Mouse (Mus musculus) lung, postnatal 25 days (tissue): Measurements from ENCODE around the gene Muc2.
"Not testable (repeated sequence)": the region's sequence is repeated elsewhere in the genome, so short reads cannot be mapped to it uniquely, and the experiment has no call there.

Experiments used
- DNase-seq: peaks from one replicate; pipeline ENCODE4 v3.0.0; 2022; ENCODE audit warnings: low spot score

Gene Muc2

DNA sequence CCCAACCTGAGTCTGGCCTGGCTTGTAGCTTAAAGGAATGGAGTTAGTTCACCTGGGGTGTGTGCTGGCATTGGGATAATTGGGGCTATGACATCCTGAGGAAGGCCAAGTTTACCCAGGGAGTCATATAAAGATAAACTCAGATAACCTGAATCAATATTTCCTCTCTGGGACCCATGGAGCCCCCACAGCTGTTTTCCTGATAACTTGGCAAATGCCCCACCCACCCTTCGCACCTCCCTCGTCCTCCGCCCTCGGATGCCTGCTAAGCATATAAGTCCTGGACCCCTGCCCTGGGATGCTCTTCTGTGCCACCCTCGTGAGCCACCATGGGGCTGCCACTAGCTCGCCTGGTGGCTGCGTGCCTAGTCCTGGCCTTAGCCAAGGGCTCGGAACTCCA, at the start of gene Muc2:
Muc2 (plus strand) TSS at position 301 of the 400 bp plus-strand sequence.
- DNase-seq = no peak

DNA sequence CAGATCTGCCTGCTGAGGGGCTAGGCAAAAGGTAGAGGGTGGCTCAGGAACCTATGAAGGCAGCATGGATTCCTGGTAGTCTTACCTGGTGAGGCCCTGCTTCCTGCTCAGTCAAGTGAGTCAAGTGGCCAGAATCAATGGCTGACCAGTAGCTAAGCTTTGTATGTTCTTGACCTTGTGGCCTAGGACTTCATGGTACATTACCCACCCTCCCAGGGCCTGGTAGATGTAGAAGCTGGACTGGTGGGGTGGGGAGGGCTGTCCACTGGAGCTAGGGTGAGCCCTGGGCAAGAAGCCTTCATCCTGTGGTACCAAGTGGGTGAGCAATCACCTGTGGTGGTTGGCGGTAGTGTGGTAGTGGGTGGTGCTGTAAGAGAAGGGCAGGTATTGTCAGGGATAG, 47.8 kb upstream of the Muc2 start:
- no peak for DNase-seq

DNA sequence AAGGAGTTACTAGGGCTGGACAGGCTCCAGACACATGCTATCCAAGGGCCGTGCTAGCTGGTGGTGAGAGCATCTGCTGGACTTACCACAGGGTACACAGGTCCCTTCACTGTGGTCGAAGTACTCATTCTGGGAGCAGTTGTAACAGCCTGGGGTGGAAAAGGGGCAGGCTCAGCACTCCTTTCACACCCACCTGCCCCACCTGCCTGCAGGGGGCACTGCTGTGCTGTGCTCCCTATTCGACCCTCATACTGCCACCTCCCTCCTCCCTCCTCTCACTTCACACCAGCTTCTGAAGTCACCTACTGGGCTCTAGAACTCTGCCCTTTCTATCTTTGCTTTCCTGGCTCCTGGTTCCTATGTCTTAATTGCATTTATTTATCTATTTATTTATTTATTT, 47.0 kb upstream of the Muc2 start:
- no peak for DNase-seq

DNA sequence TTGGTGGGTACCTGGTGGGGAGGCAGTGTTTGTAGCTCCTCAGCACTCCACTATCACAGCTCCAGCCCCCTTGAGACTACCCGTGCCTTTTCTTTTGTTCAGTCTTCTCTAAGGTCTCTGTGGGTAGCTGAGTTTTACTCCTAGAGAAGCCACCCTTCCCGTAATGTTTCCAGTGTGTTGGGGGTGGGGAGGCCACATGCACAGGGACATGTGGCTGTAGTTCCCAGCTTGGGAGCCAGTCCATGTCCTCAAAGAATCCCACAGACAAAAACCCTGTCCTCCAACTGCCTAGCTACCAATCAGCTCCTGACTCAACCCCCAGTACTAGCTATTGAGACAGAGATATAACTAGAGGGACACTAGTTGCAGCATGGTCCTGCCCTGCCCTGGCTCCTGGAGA, 43.1 kb upstream of the Muc2 start:
- DNase-seq = no peak

DNA sequence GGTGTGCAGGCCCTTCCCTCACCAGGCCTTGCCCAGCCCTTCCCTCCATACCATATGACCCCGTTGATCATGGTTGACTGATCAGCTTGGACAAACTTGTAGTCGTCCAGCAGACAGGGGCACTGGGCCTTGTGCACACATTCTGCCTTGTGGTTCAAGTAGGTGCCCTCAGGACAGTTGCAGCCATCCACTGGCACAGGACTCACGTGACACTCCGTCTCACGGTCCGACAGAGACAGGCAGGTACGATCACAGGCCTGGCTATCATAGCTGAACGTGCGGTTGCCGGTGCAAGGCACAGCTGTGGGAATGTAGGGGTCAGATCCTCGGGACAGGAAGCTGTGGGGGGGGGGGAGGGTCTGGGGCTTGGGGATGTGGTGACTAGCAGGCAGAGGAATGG, 42.3 kb upstream of the Muc2 start:
- DNase-seq = no peak

DNA sequence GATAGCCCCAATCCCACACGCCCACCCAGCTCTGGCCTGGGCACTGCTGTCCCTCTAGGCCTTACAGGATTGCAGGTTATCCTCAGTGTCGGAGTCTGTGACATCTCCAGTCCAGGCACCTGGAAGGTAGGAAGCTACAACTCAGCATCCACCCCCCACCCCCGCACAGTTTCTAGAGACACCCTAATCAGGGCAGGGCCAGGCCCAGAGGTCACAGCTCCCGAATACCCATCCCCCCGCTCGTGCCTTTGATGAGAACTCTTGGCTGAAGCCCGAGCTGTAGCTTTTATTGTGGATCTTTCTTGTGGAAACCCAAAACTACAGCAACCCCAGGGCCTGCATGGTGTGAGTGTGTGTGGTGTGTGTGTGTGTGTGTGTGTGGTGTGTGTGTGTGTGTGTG, 37.9 kb upstream of the Muc2 start:
- DNase-seq = no peak

DNA sequence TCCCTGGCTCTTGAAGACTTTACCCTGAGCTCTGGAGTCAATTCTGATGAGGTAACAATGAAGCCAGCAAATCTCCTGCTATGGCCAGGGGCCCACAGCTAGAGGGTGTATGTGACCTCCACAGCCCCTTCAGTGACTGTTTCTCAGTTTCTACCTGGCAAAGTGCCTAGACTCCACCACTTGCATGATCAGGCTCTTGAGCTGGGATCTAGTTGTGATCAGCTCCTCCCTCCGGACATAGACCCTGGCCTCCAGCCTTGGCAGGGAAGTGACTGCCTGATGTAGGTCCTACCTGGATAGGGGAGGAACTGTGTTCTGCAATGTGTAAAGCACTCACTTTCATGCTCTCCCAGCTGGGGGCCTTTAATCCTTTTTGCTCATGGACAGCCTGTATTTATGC, 29.8 kb upstream of the Muc2 start:
- no peak for DNase-seq

DNA sequence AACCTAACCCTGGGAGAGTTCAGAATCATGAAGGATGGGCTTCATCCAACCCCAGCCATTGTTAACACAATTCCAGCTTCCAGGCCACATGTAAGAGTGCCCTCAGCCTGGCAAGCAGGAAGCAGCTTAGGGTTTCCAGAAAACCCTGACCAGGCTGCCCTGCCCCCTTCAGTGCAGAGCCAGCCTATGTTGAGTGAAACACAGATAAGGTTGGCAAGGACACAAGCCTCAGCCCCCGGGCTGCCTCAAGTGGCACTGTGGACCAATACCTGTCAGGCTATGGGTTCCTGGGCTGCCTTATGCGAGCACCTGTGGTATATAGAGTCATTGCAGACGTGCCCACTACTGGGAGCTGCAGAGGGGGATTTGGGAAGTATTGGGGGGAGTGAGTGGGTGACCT, 28.7 kb upstream of the Muc2 start:
- DNase-seq = peak; percentile 18

DNA sequence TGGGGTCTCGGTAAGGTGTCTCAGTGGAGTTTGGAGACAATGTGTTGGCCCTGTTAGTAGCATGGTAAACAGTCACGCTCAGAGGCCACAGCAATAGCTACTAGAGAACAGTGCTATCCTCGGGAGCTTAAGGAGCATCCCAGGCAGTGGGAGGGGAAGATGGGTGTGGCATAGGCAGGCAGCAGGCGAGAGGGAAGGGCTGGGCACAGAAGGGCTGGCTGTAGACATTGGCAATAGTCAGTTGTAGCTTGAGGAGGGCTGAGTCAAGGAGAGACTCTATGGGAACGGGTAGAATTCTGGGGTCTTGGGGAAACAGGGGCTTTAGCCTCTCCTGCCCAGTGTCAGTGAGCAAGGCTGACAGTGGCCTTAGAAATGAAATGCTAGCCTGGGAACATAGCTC, 27.9 kb upstream of the Muc2 start:
- no peak for DNase-seq

DNA sequence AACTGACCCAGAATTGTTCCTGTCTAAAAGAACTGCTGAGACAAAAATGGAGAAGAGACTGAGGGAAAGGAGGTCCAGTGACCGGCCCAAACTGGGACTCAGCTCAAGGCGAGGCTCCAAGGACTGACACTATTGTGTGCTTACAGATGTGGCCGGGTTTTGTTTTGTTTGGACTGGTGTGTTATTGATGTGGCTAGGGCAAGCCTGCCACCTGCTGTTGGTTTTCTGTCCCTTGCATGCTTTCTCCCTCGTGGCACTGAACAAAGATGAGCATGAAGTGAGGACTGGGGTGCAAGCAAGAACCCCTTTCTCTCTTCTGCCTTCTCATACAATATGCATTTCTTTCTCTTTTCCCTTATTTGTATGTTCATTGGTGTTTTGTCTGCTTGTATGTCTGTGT, 23.9 kb upstream of the Muc2 start:
- DNase-seq = peak; percentile 54

DNA sequence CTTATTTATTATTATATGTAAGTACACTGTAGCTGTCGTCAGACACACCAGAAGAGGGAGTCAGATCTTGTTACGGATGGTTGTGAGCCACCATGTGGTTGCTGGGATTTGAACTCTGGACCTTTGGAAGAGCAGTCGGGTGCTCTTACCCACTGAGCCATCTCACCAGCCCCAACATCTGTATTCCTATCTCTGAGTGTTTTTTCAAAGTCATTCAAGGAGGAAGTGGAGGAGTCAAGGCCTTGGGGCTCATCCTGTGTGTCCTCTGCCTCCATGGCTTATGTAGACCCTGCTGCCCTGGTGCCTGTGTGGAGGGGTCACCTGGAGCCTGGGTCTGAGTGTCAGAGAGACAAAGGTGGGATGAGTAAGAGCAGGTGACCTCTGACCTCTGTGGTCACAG, 21.0 kb upstream of the Muc2 start:
- DNase-seq = not testable (repeated sequence)

DNA sequence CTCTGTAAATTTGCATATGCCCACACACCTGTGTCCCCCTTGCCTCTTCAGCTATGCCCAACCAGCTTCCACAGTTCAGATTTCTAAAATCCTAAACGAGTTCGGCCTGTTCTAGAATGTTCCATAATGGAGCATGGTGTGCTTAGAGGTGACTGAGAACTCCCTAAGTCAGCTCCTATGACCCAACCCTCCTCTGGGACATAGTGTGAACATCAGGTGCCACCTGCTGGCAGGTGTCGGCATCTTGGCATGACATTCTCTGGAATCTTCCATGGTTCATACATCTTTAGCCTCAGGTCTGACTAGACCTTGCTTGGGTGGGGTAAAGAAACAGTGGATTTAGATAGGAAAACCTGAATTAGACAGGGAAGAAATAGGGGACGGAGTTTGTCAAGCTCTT, 19.1 kb upstream of the Muc2 start:
- DNase-seq = peak; percentile 16

DNA sequence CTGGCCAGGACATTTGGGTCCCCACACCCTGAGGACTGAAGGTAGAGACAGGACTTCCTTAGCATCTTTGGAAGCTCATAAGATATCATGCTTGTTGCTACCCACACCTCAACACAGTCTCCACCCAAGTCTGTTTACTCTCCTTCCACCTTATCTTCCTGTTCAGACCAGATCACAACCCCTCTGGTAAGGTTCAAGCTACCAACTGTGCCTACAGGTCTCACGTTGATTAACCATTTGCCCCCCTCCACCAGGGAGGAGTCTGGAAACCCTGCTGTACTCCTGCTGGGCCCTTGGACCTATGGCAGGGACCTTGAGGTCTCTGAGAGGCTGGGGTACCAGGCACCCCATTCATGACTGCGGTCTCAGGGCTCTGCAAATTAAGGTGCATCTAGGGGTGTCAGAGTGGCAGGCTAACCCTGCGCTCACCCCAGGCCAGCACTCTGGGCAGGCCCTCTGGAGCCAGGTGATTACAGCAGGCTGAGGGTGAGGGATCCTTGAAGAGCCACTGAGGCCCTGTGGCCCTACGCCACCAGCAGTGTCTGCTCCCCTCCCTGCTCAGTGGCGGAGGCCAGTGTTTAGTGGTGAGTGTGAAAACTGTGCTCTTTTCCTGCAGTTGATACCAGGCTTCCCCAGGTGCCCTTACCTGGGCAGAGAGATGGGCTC, 18.4 kb upstream of the Muc2 start:
- DNase-seq = no peak

DNA sequence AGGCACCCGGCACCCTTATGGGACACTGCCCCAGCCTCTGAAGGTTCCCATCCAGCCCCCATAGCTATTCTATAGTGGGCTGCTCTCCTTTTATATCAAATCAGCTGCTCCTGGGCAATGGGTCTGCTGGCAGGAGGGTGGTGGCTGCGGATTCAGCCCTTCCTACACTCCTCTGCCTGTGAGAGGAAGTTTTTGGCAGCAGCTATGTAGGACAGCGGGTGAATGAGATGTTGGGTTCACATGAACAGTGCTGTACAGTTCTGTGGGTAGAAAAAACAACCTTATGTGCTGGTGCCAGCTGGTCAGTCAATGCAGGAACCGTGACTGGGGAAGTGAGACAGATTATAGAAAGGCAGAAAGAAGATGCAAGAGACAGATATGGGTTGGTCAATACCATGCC, 11.2 kb upstream of the Muc2 start:
- DNase-seq = no peak

DNA sequence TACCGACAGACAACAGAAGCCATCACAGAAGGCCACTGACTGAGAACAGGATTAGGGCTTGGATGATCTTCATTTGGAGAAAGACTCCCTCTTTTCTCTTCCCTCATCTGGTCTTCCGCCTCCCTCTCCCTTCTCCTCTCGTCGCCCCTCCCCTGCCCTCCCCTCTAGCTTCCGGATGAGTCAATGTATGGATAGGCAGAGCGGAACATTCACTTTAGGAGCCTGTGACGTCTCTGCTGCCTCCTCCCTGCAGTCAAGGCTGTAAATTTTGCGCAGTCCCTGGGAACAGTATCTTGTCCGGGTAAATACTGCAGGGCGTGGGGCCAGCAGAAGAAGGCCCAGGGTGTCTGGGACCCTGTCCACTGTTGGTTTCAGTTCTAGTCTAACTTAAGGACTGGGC, 2.8 kb upstream of the Muc2 start:
- DNase-seq = no peak

DNA sequence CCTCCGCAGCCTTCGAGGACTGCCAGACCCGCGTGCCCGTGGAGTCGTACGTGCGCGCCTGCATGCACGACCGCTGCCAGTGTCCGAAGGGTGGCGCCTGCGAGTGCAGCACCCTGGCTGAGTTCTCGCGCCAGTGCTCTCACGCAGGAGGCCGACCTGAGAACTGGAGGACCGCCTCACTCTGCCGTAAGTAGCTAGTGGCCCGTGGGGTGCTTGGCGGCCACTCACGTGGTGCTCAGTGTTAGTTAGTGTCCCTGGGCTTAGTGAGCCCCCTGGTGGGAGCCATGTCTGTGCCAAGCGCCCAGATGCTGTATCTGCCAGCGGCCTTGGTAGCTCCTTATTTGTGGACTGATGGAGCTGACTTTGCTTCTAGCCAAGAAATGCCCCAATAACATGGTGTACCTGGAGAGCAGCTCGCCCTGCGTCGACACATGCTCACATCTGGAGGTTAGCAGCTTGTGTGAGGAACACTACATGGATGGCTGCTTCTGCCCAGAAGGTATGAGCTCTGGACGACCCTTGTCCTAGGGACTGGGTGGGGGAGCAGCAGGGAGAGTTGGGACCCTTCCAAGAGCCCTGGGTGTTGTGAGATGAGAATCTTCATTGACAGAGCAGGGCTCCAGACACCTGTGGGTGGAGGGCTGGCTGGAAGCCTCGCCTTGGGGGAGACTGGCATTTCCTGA, 3.6 kb downstream of the Muc2 start:
- DNase-seq = no peak

DNA sequence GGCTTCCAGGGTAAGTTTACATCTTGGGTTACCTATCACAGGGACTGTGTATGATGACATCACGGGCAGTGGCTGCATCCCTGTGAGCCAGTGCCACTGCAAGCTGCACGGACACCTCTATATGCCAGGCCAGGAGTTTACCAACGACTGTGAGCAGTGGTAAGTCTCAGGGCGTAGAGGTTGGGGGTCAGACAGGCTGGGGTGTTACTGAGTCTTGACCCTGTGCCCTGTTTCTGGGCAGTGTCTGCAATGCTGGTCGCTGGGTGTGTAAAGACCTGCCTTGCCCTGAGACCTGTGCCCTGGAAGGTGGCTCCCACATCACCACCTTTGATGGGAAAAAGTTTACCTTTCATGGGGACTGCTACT, 4.1 kb downstream of the Muc2 start:
- no peak for DNase-seq

DNA sequence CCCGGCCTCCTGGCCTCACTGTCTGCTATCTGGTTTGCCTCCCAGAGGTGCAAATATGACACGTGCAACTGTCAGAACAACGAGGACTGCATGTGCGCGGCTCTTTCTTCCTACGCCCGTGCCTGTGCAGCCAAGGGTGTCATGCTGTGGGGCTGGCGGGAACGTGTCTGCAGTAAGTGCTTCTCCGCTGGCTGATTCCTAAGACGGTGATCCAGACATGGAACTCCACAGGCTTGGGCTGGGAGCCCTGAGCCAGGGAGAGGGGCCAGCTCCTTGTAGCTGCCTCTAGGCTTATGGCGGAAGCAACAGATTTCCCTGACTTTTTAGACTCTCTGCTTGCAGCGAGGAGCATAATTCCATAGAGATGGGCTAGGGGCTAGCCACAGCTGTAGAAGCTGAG, 6.4 kb downstream of the Muc2 start:
- no peak for DNase-seq

DNA sequence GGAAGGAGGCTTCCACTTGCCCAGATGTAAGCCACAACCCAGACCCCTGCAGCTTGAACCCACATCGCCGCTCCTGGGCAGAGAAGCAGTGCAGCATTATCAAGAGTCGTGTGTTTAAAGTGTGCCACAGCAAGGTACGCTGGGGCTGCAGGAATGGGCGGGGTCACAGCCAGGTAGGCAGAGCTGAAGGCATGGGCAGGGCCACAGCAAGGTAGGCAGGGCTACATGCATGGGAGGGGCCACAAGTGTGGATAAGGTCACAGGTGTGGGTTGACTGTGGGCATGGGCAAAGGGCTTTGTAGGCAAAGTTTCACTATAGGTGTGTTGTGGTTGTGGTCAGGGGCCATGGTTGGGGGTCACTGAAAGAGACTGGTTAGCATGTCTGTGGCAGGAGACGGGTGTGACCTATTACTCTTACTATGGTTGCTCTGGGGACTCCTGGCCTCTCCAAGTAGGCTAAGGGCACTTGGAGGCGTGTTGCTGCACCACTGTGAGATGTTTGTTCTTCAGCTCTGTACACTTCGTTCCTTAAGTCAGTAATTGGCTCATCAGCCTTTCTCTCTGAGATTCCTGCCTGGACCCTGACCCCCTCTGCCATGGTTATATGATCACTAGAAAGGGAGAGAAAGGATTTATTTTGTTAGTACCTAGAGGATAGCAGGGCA, 9.5 kb downstream of the Muc2 start:
- DNase-seq = no peak

DNA sequence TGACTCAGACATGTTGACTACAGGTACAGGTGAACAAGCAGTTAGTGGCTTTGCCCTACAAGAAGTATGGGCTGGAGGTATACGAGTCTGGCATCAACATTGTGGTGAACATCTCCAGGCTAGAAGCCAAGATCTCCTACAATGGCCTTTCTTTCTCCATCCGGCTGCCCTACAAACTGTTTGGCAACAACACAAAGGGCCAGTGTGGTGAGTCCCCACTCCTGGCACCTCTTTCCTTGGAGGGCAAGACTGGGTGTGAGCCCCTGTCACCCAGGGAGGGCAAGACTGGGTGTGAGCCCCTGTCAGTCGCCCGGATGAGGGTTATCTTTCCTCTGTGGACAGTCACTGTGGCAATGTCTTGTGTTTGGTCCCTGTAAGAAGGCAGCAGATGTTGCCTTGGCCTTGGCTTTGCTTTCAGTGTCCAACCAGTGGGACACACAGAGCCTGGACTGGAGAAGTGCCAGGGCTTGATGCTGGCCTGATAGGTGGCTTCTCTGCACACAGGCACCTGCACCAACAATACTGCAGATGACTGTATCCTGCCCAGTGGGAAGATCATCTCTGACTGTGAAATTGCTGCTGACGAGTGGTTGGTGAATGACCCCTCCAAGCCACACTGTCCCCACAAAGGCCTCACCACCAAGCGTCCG, 57.4 kb downstream of the Muc2 start:
- DNase-seq = no peak

DNA sequence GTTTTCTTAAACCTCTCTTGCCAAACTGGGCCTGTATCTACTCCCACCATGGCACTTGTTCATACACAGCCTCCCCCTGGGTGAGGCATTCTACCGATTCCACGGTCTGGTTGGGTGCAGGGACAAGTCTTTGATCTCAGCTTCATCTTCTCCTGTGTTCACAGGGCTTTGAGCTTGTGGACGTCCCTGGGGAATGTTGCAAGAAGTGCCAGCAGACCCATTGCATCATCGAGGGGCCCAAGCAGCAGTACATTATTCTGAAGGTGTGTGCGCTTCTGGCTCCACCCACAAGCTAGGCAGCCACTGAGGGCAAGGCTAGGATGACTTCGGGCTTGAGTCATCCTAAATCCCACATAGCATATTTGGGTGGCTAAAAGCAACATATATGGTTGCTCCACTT, 62.4 kb downstream of the Muc2 start:
- DNase-seq = no peak

DNA sequence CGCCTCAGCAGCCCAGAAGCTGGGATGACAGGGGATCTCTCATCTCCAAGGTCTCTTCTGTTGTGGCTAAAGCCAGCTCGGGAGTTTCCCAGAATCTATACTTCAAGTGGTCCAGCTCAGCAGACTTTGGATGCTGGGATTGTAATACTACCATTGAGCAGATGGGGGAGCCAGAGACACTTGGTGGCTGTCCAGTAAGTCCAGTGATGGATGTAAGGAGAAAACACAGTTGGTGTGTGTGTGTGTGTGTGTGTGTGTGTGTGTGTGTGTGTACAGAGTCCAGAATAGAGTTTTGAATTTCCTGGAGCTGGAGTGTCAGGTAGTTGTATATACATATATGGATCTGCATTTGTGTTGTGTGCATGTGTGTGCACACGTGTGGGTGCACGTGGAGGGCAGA, 65.7 kb downstream of the Muc2 start:
- peak; percentile 71 for DNase-seq

DNA sequence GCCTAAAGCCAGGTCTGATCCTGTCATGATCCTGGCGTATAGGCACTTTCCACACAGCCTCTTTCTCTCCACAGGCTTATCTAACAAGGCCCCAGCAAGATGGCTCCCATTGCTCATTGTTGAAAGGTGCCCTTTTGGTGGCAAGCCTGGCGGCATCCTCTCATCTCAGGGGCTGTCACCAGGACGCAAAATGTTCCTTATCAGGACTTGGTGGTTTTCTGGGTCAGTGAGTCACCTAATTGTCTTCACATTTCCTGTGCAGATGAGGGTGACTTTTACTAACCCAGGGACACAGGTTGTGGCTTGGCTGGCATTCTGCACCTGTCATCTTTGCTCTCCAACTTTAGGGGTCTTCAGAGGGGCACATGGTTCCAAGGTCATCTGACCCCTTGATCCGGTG, 68.2 kb downstream of the Muc2 start:
- no peak for DNase-seq
